Mouse (Mus musculus) layer of hippocampus, adult 2 months (tissue): ENCODE measurements around the gene Mylpf. TPM values are rescaled to one million over a fixed set of nuclear protein-coding genes. Genes with fewer than 3 reads are reported as not detected.
"Not testable (repeated sequence)": the region's sequence is repeated elsewhere in the genome, so short reads cannot be mapped to it uniquely, and the experiment has no call there.

Source experiments
- DNase-seq, 2 experiments: peaks; one replicate each; pipeline ENCODE4 v3.0.0; 2022; ENCODE audit warnings: low spot score in 2 of 2
- H3K27ac ChIP-seq: fragments of 200-600 bp; 2 replicates; pipeline ENCODE4 v1.8.1; 2022
- H3K4me3 ChIP-seq: fragments of 200-600 bp; 2 replicates; pipeline ENCODE4 v1.8.1; 2022; ENCODE audit warnings: mild to moderate bottlenecking
- CTCF ChIP-seq: fragments of 200-600 bp; conservative IDR thresholded peaks from 2 replicates; pipeline ENCODE4 v1.8.1; 2022; ENCODE audit warnings: antibody characterized with exemption, mild to moderate bottlenecking, moderate library complexity
- total RNA-seq, 2 experiments: library from RNA; stranded (reverse); gene quantifications; 2 replicates each; pipeline ENCODE4 v1.2.3; 2021

Gene Mylpf
- total RNA-seq, 2 experiments from 2014 or later: 1.3 to 1.9 TPM

GRCm38 (mm10) chr7:127243870-127244657 lies 35.4 kb downstream of the Mylpf start, which contains the start of gene Zfp771:
TSS of gene Zfp771 (plus strand) at chr7:127244274.
- peak; percentile 57 for TF ChIP-seq CTCF
- peak; percentile 92 to 94 for DNase-seq
- peak within 1 kb of the TSS; percentile 84 for H3K4me3 ChIP-seq

GRCm38 (mm10) chr7:127244658-127245510 lies 36.2 kb downstream of the Mylpf start:
- Histone ChIP-seq H3K27ac (peak overlapping the region; percentile 96), H3K4me3 (peak overlapping the region; percentile 84)
- no peak for TF ChIP-seq CTCF
- no peak for DNase-seq

More at GRCm38 (mm10) chr7:127243870-127244657, 35.4 kb downstream of the Mylpf start, which contains the start of gene Zfp771:
- peak within 1 kb of the TSS; percentile 96 for H3K27ac ChIP-seq

GRCm38 (mm10) chr7:127250511-127250910 lies 41.8 kb downstream of the Mylpf start:
- H3K27ac ChIP-seq: 0 out of 2 replicates have a peak overlapping the region, but pooled peaks have one; percentile 61
- not testable (repeated sequence) for H3K4me3 ChIP-seq, DNase-seq

- Histone ChIP-seq H3K4me3 (no peak overlapping the region), H3K27ac (peak overlapping the region; percentile 99; the same call in 1 of the 2 replicates)
- DNase-seq: no peak
- TF ChIP-seq CTCF: peak; percentile 78
Observed at GRCm38 (mm10) chr7:127252414-127252813, 43.7 kb downstream of the Mylpf start.

GRCm38 (mm10) chr7:127253341-127253740 lies 44.7 kb downstream of the Mylpf start:
- H3K27ac ChIP-seq: peak overlapping the region; percentile 99
- peak overlapping the region; percentile 54 for H3K4me3 ChIP-seq
- no peak for DNase-seq
- TF ChIP-seq CTCF: no peak

GRCm38 (mm10) chr7:127253821-127254769 lies 45.4 kb downstream of the Mylpf start:
- DNase-seq: peak; percentile 94 to 95

GRCm38 (mm10) chr7:127255008-127255407 lies 46.3 kb downstream of the Mylpf start:
- no peak for DNase-seq
- TF ChIP-seq CTCF: no peak
- H3K27ac ChIP-seq: peak overlapping the region; percentile 99; the same call in 1 of the 2 replicates
- peak overlapping the region; percentile 54; the same call in 1 of the 2 replicates for H3K4me3 ChIP-seq

More at GRCm38 (mm10) chr7:127253821-127254769, 45.4 kb downstream of the Mylpf start:
- Histone ChIP-seq H3K4me3 (peak overlapping the region; percentile 54), H3K27ac (peak overlapping the region; percentile 99)
- TF ChIP-seq CTCF: no peak

GRCm38 (mm10) chr7:127255965-127256364 lies 47.3 kb downstream of the Mylpf start:
- H3K27ac ChIP-seq: no peak overlapping the region; the same call in 1 of the 2 replicates
- TF ChIP-seq CTCF: no peak
- no peak overlapping the region for H3K4me3 ChIP-seq
- no peak for DNase-seq

- no peak for DNase-seq
- Histone ChIP-seq H3K27ac (no peak overlapping the region; the same call in 1 of the 2 replicates), H3K4me3 (no peak overlapping the region)
- TF ChIP-seq CTCF: no peak
Observed at GRCm38 (mm10) chr7:127256518-127256917, 47.8 kb downstream of the Mylpf start.

- no peak for DNase-seq
- peak; percentile 38 for TF ChIP-seq CTCF
- no peak overlapping the region; the same call in 1 of the 2 replicates for H3K27ac ChIP-seq
- H3K4me3 ChIP-seq: no peak overlapping the region; the same call in 1 of the 2 replicates
Observed at GRCm38 (mm10) chr7:127259186-127259905, 50.7 kb downstream of the Mylpf start.
